Mouse (Mus musculus) midbrain, embryonic 11.5 days (tissue): ENCODE measurements around the gene Acap3. TPM values are rescaled to one million over a fixed set of nuclear protein-coding genes. Genes with fewer than 3 reads are reported as not detected.
A peak's percentile ranks its signal among the peaks of the same experiment; 100 is the strongest.

Experiments
- ATAC-seq: fragments of 200-750 bp; cut with Nextera tagmentation; 2 replicates; pipeline ENCODE4 v1.8.0; 2017; ENCODE audit warnings: moderate TSS enrichment, moderate library complexity; ENCODE audit not compliant: low FRiP score
- DNase-seq: peaks from one replicate; pipeline ENCODE4 v3.0.0; 2015; ENCODE audit warnings: low spot score; ENCODE audit errors: missing footprints
- H3K27ac ChIP-seq: fragments of 300-500 bp; sonication (generic); 2 replicates; pipeline ENCODE4 v1.5.1; 2014; ENCODE audit warnings: low read depth, low read length
- H3K27me3 ChIP-seq: fragments of 300-500 bp; sonication (generic); 2 replicates; pipeline ENCODE4 v1.6.1; 2014; ENCODE audit warnings: mild to moderate bottlenecking, low read length, moderate library complexity, mixed read lengths; ENCODE audit not compliant: control insufficient read depth, insufficient read depth
- H3K36me3 ChIP-seq: fragments of 300-500 bp; sonication (generic); 2 replicates; pipeline ENCODE4 v1.6.1; 2014; ENCODE audit warnings: mild to moderate bottlenecking, low read length, moderate library complexity, mixed read lengths; ENCODE audit not compliant: control insufficient read depth, insufficient read depth
- H3K4me1 ChIP-seq: fragments of 300-500 bp; sonication (generic); 2 replicates; pipeline ENCODE4 v1.6.1; 2014; ENCODE audit warnings: low read length; ENCODE audit not compliant: control insufficient read depth, insufficient read depth
- H3K4me2 ChIP-seq: fragments of 300-500 bp; sonication (generic); 2 replicates; pipeline ENCODE4 v1.6.1; 2014; ENCODE audit warnings: mild to moderate bottlenecking, moderate library complexity
- H3K4me3 ChIP-seq: fragments of 300-500 bp; sonication (generic); 2 replicates; pipeline ENCODE4 v1.5.1; 2014; ENCODE audit warnings: low read depth, low read length
- H3K9ac ChIP-seq: fragments of 300-500 bp; sonication (generic); 2 replicates; pipeline ENCODE4 v1.6.1; 2014; ENCODE audit warnings: low read length
- H3K9me3 ChIP-seq: fragments of 300-500 bp; sonication (generic); 2 replicates; pipeline ENCODE4 v1.6.1; 2016; ENCODE audit warnings: low read length; ENCODE audit not compliant: control insufficient read depth
- WGBS: fragments of 180-500 bp; shearing (Covaris S2); extraction: QIAGEN DNeasy Blood & Tissue Kit; methylation state at CpG from one replicate; pipeline ENCODE4 v1.1.7; 2014; 5-methylcytosine and 5-hydroxymethylcytosine counted together
- polyA plus RNA-seq: library from polyadenylated mRNA; unstranded; fragments of >200 nt; fragmentation: Nextera tagmentation; extraction: Ambion mirVana; gene quantifications from 2 replicates; pipeline ENCODE4 v1.2.1, GENCODE M21; 2014

Gene Acap3
- polyA plus RNA-seq, 1 experiment from 2014 or later = 25.6 TPM

DNA sequence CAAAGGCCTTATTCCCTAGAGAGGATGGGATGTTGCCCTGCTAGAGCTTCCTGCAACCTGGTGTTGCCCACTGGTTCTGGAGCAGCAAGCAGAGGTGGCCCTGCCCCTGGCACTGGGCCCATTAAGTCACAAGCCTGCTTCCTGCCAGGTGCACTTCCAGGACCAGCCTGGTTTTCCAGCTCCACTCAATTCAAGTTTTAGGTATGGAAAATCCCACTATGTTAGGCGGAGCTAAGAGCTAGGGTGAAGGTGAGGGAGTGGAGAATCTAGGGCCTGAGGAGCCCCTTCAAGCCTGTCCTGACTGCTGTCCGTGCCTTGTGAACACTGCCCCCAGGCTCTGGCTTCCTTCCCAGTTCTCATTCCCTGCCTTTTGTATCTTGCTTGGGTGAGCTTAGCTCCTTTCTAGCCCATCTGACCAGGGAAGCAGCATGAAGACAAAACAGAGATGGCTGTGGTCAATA lies 39.6 kb upstream of the Acap3 start:
- 95% methylated on average over 2 of the region's 2 CpGs for WGBS

DNA sequence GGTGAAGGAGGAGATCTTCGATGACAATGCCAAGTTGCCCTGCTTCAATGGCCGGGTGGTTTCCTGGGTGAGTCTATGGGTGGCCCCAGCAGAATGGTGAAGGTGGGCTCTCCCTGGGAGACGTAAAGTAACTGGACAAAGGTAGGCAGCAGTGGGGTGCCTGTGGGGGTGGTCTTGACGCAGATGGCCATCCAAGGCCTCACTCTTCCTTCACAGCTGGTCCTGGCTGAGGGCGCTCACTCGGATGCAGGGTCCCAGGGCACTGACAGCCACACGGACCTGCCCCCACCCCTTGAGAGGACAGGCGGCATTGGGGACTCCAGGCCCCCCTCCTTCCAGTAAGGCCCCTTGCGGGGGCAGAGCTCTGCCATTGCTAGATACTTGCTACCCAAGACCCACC lies 38.2 kb upstream of the Acap3 start:
- H3K27ac ChIP-seq = no peak overlapping the region
- DNase-seq (no peak), ATAC-seq (no peak)
- H3K9ac ChIP-seq = no peak overlapping the region
- H3K36me3 ChIP-seq = peaks cover 6% of the 10 kb centered on the region; the same call in 1 of the 2 replicates
- peaks cover 10% of the 10 kb centered on the region for H3K4me1 ChIP-seq
- no peaks in the 10 kb centered on the region for H3K27me3 ChIP-seq
- 95% methylated on average over 9 of the region's 9 CpGs for WGBS
- no peak overlapping the region for H3K4me2 ChIP-seq
- no peaks in the 10 kb centered on the region for H3K9me3 ChIP-seq
- no peak overlapping the region for H3K4me3 ChIP-seq

More for the DNA sequence above, 39.6 kb upstream of the Acap3 start:
- peaks cover 16% of the 10 kb centered on the region for H3K4me1 ChIP-seq
- H3K4me2 ChIP-seq = no peak overlapping the region
- ATAC-seq (no peak), DNase-seq (no peak)
- H3K9me3 ChIP-seq = no peaks in the 10 kb centered on the region
- H3K27me3 ChIP-seq = no peaks in the 10 kb centered on the region
- no peak overlapping the region for H3K27ac ChIP-seq
- H3K36me3 ChIP-seq = peaks cover 6% of the 10 kb centered on the region; the same call in 1 of the 2 replicates
- H3K4me3 ChIP-seq = no peak overlapping the region
- no peak overlapping the region for H3K9ac ChIP-seq

DNA sequence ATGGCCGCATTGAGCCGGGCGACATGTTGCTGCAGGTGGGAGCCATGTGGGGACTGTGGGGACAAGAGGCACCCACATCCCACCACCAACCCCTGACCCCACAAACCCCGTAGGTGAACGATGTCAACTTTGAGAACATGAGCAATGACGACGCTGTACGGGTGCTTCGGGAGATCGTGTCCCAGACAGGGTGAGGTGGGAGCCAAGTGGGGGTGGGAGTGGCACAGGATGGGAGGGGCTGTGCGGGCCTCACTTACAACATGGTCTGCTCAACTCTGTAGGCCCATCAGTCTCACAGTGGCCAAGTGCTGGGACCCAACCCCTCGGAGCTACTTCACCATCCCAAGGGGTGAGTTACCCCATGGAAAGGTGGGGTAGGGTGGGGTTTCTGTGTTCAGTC lies 36.6 kb upstream of the Acap3 start:
- no peaks in the 10 kb centered on the region for H3K9me3 ChIP-seq
- H3K27ac ChIP-seq = no peak overlapping the region
- H3K4me2 ChIP-seq = no peak overlapping the region
- WGBS = 96% methylated on average over 12 of the region's 12 CpGs
- no peaks in the 10 kb centered on the region for H3K27me3 ChIP-seq
- H3K4me3 ChIP-seq = no peak overlapping the region
- H3K36me3 ChIP-seq = peaks cover 6% of the 10 kb centered on the region; the same call in 1 of the 2 replicates
- ATAC-seq = peak; percentile 53
- no peak overlapping the region for H3K9ac ChIP-seq
- H3K4me1 ChIP-seq = no peaks in the 10 kb centered on the region
- DNase-seq = no peak

- H3K4me1 ChIP-seq = no peaks in the 10 kb centered on the region
- DNase-seq = no peak
- no peak overlapping the region for H3K27ac ChIP-seq
- H3K4me3 ChIP-seq = no peak overlapping the region
- H3K9me3 ChIP-seq = no peaks in the 10 kb centered on the region
- no peak for ATAC-seq
- 90% methylated on average over 12 of the region's 12 CpGs for WGBS
- no peak overlapping the region for H3K4me2 ChIP-seq
- H3K27me3 ChIP-seq = no peaks in the 10 kb centered on the region
- peaks cover 6% of the 10 kb centered on the region; the same call in 1 of the 2 replicates for H3K36me3 ChIP-seq
- no peak overlapping the region for H3K9ac ChIP-seq
Observed at GRCm38 (mm10) chr4:155856071-155856470, 35.6 kb upstream of the Acap3 start.

DNA sequence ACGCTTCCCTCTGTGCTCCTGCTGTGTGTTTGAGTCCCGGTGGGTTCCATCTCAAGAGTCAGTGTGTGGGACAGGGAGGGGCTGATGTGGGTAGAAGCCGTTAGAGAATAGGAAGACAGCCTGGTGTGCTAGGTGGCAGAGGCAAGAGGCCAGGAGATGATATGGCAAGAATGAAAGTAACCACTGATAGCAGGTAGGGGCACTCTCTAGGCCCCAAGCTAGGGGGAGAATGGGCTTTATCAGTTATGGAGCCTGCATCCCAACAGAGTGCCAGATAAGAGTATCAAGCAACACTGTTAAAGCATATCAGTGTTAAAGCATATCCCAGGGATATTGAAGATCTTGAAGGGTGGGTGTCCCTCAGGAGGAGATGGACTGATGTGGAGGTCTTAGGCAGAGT lies 34.7 kb upstream of the Acap3 start:
- H3K4me3 ChIP-seq = no peak overlapping the region
- no peak overlapping the region for H3K4me2 ChIP-seq
- H3K27me3 ChIP-seq = no peaks in the 10 kb centered on the region
- ATAC-seq (no peak), DNase-seq (no peak)
- H3K36me3 ChIP-seq = peaks cover 9% of the 10 kb centered on the region; the same call in 1 of the 2 replicates
- H3K4me1 ChIP-seq = no peaks in the 10 kb centered on the region
- H3K27ac ChIP-seq = no peak overlapping the region
- no peaks in the 10 kb centered on the region for H3K9me3 ChIP-seq
- H3K9ac ChIP-seq = no peak overlapping the region
- 91% methylated on average over 3 of the region's 3 CpGs for WGBS

DNA sequence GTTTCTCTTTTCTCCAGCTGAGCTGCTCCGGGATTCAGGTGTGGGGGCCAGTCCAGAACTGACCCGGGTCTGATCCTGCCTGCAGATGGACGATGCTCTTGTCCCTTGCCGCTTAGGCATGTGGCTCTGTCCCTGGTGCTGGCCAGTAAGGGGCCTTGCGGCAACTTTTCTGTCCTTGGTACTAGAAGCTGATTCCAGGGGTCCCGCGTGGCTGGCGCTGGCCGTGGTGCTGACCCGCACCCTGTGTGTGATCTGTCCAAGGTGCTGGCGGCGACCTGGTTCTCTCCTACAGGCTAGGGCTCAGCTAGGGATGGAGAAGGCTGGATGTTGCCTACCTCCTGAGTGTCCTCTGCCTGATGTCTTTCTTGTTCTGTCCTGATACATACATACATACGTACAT lies 32.3 kb upstream of the Acap3 start:
- Histone ChIP-seq H3K9me3 (no peaks in the 10 kb centered on the region), H3K27me3 (no peaks in the 10 kb centered on the region), H3K4me2 (no peak overlapping the region), H3K27ac (no peak overlapping the region), H3K36me3 (peaks cover 9% of the 10 kb centered on the region; the same call in 1 of the 2 replicates), H3K4me1 (no peaks in the 10 kb centered on the region), H3K4me3 (no peak overlapping the region), H3K9ac (no peak overlapping the region)
- ATAC-seq (no peak), DNase-seq (no peak)
- 31% methylated on average over 13 of the region's 13 CpGs for WGBS

DNA sequence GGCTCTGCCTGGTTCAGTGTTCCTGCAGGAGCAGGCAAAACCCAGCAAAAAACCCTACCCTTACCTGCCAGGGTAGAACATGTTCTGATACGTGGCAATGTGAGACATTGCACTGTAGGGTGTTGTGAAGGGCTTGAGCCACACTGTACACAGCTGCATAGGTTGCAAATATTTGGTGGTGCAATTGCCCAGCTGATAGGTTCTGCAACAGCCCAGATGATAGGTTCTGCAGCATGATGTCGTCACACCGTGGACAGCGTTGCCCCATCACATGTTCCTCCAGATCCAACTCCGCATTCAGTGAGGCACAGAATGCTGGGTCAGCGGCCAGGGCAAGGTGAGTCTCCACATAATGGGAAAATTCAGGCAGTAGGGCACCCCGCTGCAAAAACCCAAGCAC lies 29.8 kb upstream of the Acap3 start:
- no peak for ATAC-seq

DNA sequence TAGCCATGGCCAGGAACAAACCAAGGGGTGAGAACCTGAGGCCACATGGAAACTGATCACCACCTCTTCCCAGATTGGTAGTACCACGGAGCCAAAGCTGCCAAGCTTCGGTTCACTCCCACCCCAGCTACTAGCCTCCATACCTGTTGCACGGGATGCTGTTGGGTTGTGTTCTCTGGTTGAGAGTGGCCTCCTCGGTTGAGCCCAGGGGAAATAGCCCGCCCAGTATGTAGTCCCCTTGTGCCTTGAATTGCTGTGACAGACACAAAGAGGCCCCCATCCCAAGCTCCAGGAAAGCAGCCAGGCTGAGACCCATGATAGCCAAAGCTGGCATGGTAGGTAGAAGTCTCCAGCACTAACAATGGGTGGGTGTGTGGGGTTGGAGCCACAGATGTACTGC lies 28.6 kb upstream of the Acap3 start, which contains the start of gene Tas1r3:
TSS of gene Tas1r3 (minus strand) at position 362 of the 400 bp plus-strand sequence.
- H3K4me1 ChIP-seq = no peaks in the 10 kb centered on the region
- ATAC-seq = no peak
- H3K4me2 ChIP-seq = no peak within 1 kb of the TSS
- no peak within 1 kb of the TSS for H3K27ac ChIP-seq
- H3K27me3 ChIP-seq = no peaks in the 10 kb centered on the region
- 79% methylated on average over 5 of the region's 5 CpGs for WGBS
- no peak within 1 kb of the TSS for H3K9ac ChIP-seq
- H3K36me3 ChIP-seq = peaks cover 9% of the 10 kb centered on the region; the same call in 1 of the 2 replicates
- no peak within 1 kb of the TSS for H3K4me3 ChIP-seq
- DNase-seq = no peak
- H3K9me3 ChIP-seq = no peaks in the 10 kb centered on the region

More for the DNA sequence above, 29.8 kb upstream of the Acap3 start:
- Histone ChIP-seq H3K27ac (no peak overlapping the region), H3K36me3 (peaks cover 9% of the 10 kb centered on the region; the same call in 1 of the 2 replicates), H3K4me3 (no peak overlapping the region), H3K9ac (no peak overlapping the region), H3K4me2 (no peak overlapping the region), H3K9me3 (no peaks in the 10 kb centered on the region), H3K27me3 (no peaks in the 10 kb centered on the region), H3K4me1 (no peaks in the 10 kb centered on the region)
- no peak for DNase-seq
- WGBS = 89% methylated on average over 7 of the region's 7 CpGs

- peaks cover 13% of the 10 kb centered on the region for H3K36me3 ChIP-seq
- WGBS = 11% methylated on average over 22 of the region's 22 CpGs
- DNase-seq = no peak
- peaks cover 11% of the 10 kb centered on the region for H3K4me1 ChIP-seq
- H3K27me3 ChIP-seq = no peaks in the 10 kb centered on the region
- H3K9ac ChIP-seq = peak overlapping the region; percentile 88
- H3K4me2 ChIP-seq = peak overlapping the region; percentile 98
- peak overlapping the region; percentile 81 for H3K4me3 ChIP-seq
- ATAC-seq = peak; percentile 1; the same call in 1 of the 2 replicates
- H3K9me3 ChIP-seq = no peaks in the 10 kb centered on the region
- H3K27ac ChIP-seq = no peak overlapping the region
Observed at GRCm38 (mm10) chr4:155868614-155869298, 22.9 kb upstream of the Acap3 start.
